In the genomic region with DNA sequence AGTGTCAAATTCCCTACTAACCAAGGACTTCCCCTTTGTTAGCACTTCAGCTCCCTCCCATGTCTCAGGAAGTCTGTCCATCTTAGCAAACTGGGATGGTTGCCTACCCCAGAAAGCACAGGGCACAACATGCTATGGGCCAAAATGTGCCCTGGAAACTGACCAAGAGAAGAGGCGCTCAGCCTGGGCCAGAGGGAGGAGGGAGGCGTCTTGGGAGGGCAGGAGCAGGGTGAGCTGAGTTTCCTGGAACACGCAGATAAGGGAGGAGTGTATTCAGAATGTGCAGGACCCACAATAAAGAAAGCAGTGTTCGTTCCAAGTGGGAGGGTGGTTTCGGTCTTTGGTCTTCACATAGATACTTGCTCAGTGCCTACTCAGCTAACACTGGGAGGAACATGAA, we compare ENCODE assay signal across 9 mouse cellular contexts. TPM values are rescaled to one million over a fixed set of nuclear protein-coding genes. Genes with fewer than 3 reads are reported as not detected.
DNase-seq lines count a peak whose midpoint lies in the region; ATAC-seq and TF ChIP-seq lines count a peak whose summit lies in the region.
"Had no signal": no experiment of that assay in that cellular context is flagged by ENCODE, and none has a peak within 500 bp of the region (broad histone marks: within the 10 kb centered on the region; RNA-seq: fewer than 3 reads in every experiment).

No protein-coding gene starts in this region.

- peaks cover 9% of the 10 kb centered on the region for H3K4me1 ChIP-seq in hindbrain, postnatal 0 days (ENCODE audit: insufficient read depth, low read length)
- H3K4me1 ChIP-seq in hindbrain, embryonic 11.5 days (replicated peaks; ENCODE audit: control insufficient read depth, insufficient read depth, low read length), result peaks cover 4% of the 10 kb centered on the region
- peaks cover 6% of the 10 kb centered on the region for H3K4me1 ChIP-seq in hindbrain, embryonic 14.5 days (replicated peaks; ENCODE audit: control insufficient read depth, insufficient read depth, low read length)

- no peak overlapping the region for H3K4me3 ChIP-seq in hindbrain, postnatal 0 days (ENCODE audit: low read length)
- H3K4me3 ChIP-seq in hindbrain, embryonic 11.5 days (ENCODE audit: low read depth, low read length), result no peak overlapping the region
- H3K4me3 ChIP-seq in hindbrain, embryonic 14.5 days (replicated peaks; ENCODE audit: low read length), result no peak overlapping the region

- DNase-seq in hindbrain, postnatal 0 days (ENCODE audit: low spot score), result peak; percentile 46
- no peak for DNase-seq in hindbrain, embryonic 11.5 days (ENCODE audit: low spot score)
- peak; percentile 55 for DNase-seq in brain, adult 2 months (ENCODE audit: low read depth, low spot score)
- peak; percentile 80 for DNase-seq in gastrocnemius, postnatal 25 days
- no peak for DNase-seq in layer of hippocampus, adult 18-20 months (ENCODE audit: low spot score in 2 of 2)
- no peak for DNase-seq in hindbrain, embryonic 14.5 days (ENCODE audit: low spot score)
- no peak for DNase-seq in thymus, postnatal 10 days (ENCODE audit: low spot score in 2 of 2)

- no peak overlapping the region for H3K4me2 ChIP-seq in hindbrain, postnatal 0 days (ENCODE audit: low read depth, low read length)
- no peak overlapping the region for H3K4me2 ChIP-seq in hindbrain, embryonic 11.5 days (replicated peaks; ENCODE audit: low read depth, low read length)
- H3K4me2 ChIP-seq in hindbrain, embryonic 14.5 days (replicated peaks), result no peak overlapping the region

- no peaks in the 10 kb centered on the region for H3K9me3 ChIP-seq in hindbrain, postnatal 0 days (ENCODE audit: low read length)
- H3K9me3 ChIP-seq in hindbrain, embryonic 11.5 days (ENCODE audit: control insufficient read depth, low read length), result no peaks in the 10 kb centered on the region
- no peaks in the 10 kb centered on the region for H3K9me3 ChIP-seq in hindbrain, embryonic 14.5 days (ENCODE audit: control insufficient read depth, low read length)

- TF ChIP-seq CTCF in hindbrain, postnatal 0 days (IDR thresholded peaks at IDR 0.05; ENCODE audit: low read depth), result no peak

- no peak overlapping the region for H3K27ac ChIP-seq in hindbrain, postnatal 0 days
- H3K27ac ChIP-seq in hindbrain, embryonic 11.5 days (ENCODE audit: low read depth, low read length), result no peak overlapping the region
- no peak overlapping the region for H3K27ac ChIP-seq in hindbrain, embryonic 14.5 days
- H3K27ac ChIP-seq: macrophage had no signal

- no peaks in the 10 kb centered on the region for H3K27me3 ChIP-seq in hindbrain, postnatal 0 days (ENCODE audit: insufficient read depth, low read length)
- no peaks in the 10 kb centered on the region for H3K27me3 ChIP-seq in hindbrain, embryonic 11.5 days (ENCODE audit: control insufficient read depth, insufficient read depth, low read length)
- no peaks in the 10 kb centered on the region for H3K27me3 ChIP-seq in hindbrain, embryonic 14.5 days (ENCODE audit: control insufficient read depth, insufficient read depth, low read length)

- ATAC-seq in hindbrain, postnatal 0 days, result peak; percentile 45; the same call in 1 of the 2 replicates
- no peak for ATAC-seq in hindbrain, embryonic 11.5 days (ENCODE audit: low FRiP score)
- peak; percentile 69 for ATAC-seq in megakaryocyte progenitor cell, adult 5-6 weeks (replicated peaks; ENCODE audit: poor library complexity)
- no peak for ATAC-seq in hindbrain, embryonic 14.5 days (ENCODE audit: low FRiP score)

- H3K36me3 ChIP-seq in hindbrain, postnatal 0 days (ENCODE audit: insufficient read depth, low read length), result peaks cover 44% of the 10 kb centered on the region
- H3K36me3 ChIP-seq in hindbrain, embryonic 11.5 days (ENCODE audit: control insufficient read depth, insufficient read depth, low read length), result 0 out of 2 replicates have a peak, but pooled peaks cover 9% of the 10 kb centered on the region
- H3K36me3 ChIP-seq in hindbrain, embryonic 14.5 days (replicated peaks; ENCODE audit: control insufficient read depth, insufficient read depth), result peaks cover 72% of the 10 kb centered on the region

- H3K9ac ChIP-seq in hindbrain, postnatal 0 days (replicated peaks; ENCODE audit: low read length), result no peak overlapping the region
- H3K9ac ChIP-seq in hindbrain, embryonic 11.5 days (ENCODE audit: low read depth, low read length), result no peak overlapping the region
- H3K9ac ChIP-seq in hindbrain, embryonic 14.5 days, result no peak overlapping the region

- 69% methylated on average over 5 of the region's 5 CpGs for WGBS in hindbrain, postnatal 0 days
- WGBS in hindbrain, embryonic 11.5 days, result 86% methylated on average over 5 of the region's 5 CpGs
- 96% methylated on average over 5 of the region's 5 CpGs for WGBS in hindbrain, embryonic 14.5 days

RNA-seq across cellular contexts. Expression of gene Mpi, which starts 5.3 kb away (rescaled TPM):
- total RNA-seq in hindbrain, postnatal 0 days (2014; rRNA removed), result 67.9 and 78.6 TPM in 2 replicates
- 61.5 and 64.6 TPM in 2 replicates for polyA plus RNA-seq in hindbrain, postnatal 0 days (2015; fragmentation: Nextera tagmentation; extraction: Ambion mirVana)
- polyA plus RNA-seq in hindbrain, embryonic 11.5 days (2014; fragmentation: Nextera tagmentation; extraction: Ambion mirVana), result 50.0 and 52.7 TPM in 2 replicates
- total RNA-seq in gastrocnemius, postnatal 25 days (2021), result 10 to 100 TPM; 75.1 to 87.6 TPM
- 15.5 and 21.5 TPM in 2 replicates for total RNA-seq in megakaryocyte progenitor cell, adult 5-6 weeks (2015)
- total RNA-seq in megakaryocyte progenitor cell, adult 5-6 weeks (2017), result 14.0 and 17.2 TPM in 2 replicates
- 10 to 100 TPM; 68.8 to 70.9 TPM for total RNA-seq in layer of hippocampus, adult 18-20 months (2021)
- polyA plus RNA-seq in hindbrain, embryonic 14.5 days (2014; fragmentation: Nextera tagmentation; extraction: Ambion mirVana), result 54.7 and 60.0 TPM in 2 replicates

RNA-seq across cellular contexts. Expression of gene Fam219b, which starts 10.0 kb away (rescaled TPM):
- total RNA-seq in hindbrain, postnatal 0 days (2014; rRNA removed), result 14.6 and 21.5 TPM in 2 replicates
- 22.2 and 23.2 TPM in 2 replicates for polyA plus RNA-seq in hindbrain, postnatal 0 days (2015; fragmentation: Nextera tagmentation; extraction: Ambion mirVana)
- polyA plus RNA-seq in hindbrain, embryonic 11.5 days (2014; fragmentation: Nextera tagmentation; extraction: Ambion mirVana), result 14.9 and 17.7 TPM in 2 replicates
- 1 to 10 TPM; 3.3 to 5.6 TPM for total RNA-seq in gastrocnemius, postnatal 25 days (2021)
- total RNA-seq in megakaryocyte progenitor cell, adult 5-6 weeks (2015), result 4.5 and 6.9 TPM in 2 replicates
- 9.2 and 12.8 TPM in 2 replicates for total RNA-seq in megakaryocyte progenitor cell, adult 5-6 weeks (2017)
- total RNA-seq in layer of hippocampus, adult 18-20 months (2021), result 10 to 100 TPM; 16.5 to 24.3 TPM
- 21.2 and 23.1 TPM in 2 replicates for polyA plus RNA-seq in hindbrain, embryonic 14.5 days (2014; fragmentation: Nextera tagmentation; extraction: Ambion mirVana)

RNA-seq across cellular contexts. Expression of gene Scamp2, which starts 13.5 kb away (rescaled TPM):
- total RNA-seq in hindbrain, postnatal 0 days (2014; rRNA removed), result 50.5 and 53.1 TPM in 2 replicates
- 47.4 and 49.3 TPM in 2 replicates for polyA plus RNA-seq in hindbrain, postnatal 0 days (2015; fragmentation: Nextera tagmentation; extraction: Ambion mirVana)
- 57.6 and 57.8 TPM in 2 replicates for polyA plus RNA-seq in hindbrain, embryonic 11.5 days (2014; fragmentation: Nextera tagmentation; extraction: Ambion mirVana)
- 10 to 100 TPM; 31.3 to 36.9 TPM for total RNA-seq in gastrocnemius, postnatal 25 days (2021)
- total RNA-seq in megakaryocyte progenitor cell, adult 5-6 weeks (2015), result 71.1 and 73.2 TPM in 2 replicates
- total RNA-seq in megakaryocyte progenitor cell, adult 5-6 weeks (2017), result 26.2 and 28.2 TPM in 2 replicates
- total RNA-seq in layer of hippocampus, adult 18-20 months (2021), result 10 to 100 TPM; 24.2 to 24.9 TPM
- polyA plus RNA-seq in hindbrain, embryonic 14.5 days (2014; fragmentation: Nextera tagmentation; extraction: Ambion mirVana), result 44.0 and 45.0 TPM in 2 replicates

RNA-seq across cellular contexts. Expression of gene Cox5a, which starts 26.2 kb away (rescaled TPM):
- 212 and 237 TPM in 2 replicates for total RNA-seq in hindbrain, postnatal 0 days (2014; rRNA removed)
- 1,238 and 1,244 TPM in 2 replicates for polyA plus RNA-seq in hindbrain, postnatal 0 days (2015; fragmentation: Nextera tagmentation; extraction: Ambion mirVana)
- polyA plus RNA-seq in hindbrain, embryonic 11.5 days (2014; fragmentation: Nextera tagmentation; extraction: Ambion mirVana), result 702 and 724 TPM in 2 replicates
- total RNA-seq in gastrocnemius, postnatal 25 days (2021), result 1,000 to 10,000 TPM; 1,447 to 1,511 TPM
- 617 and 644 TPM in 2 replicates for total RNA-seq in megakaryocyte progenitor cell, adult 5-6 weeks (2015)
- total RNA-seq in megakaryocyte progenitor cell, adult 5-6 weeks (2017), result 85.1 and 114 TPM in 2 replicates
- total RNA-seq in layer of hippocampus, adult 18-20 months (2021), result 100 to 1,000 TPM; 372 to 373 TPM
- polyA plus RNA-seq in hindbrain, embryonic 14.5 days (2014; fragmentation: Nextera tagmentation; extraction: Ambion mirVana), result 956 and 1,017 TPM in 2 replicates

RNA-seq across cellular contexts. Expression of gene Ulk3, which starts 42.0 kb away (rescaled TPM):
- 21.1 and 27.3 TPM in 2 replicates for total RNA-seq in hindbrain, postnatal 0 days (2014; rRNA removed)
- polyA plus RNA-seq in hindbrain, postnatal 0 days (2015; fragmentation: Nextera tagmentation; extraction: Ambion mirVana), result 18.5 and 21.0 TPM in 2 replicates
- polyA plus RNA-seq in hindbrain, embryonic 11.5 days (2014; fragmentation: Nextera tagmentation; extraction: Ambion mirVana), result 5.2 and 8.6 TPM in 2 replicates
- 1 to 10 TPM; 3.8 to 4.0 TPM for total RNA-seq in gastrocnemius, postnatal 25 days (2021)
- total RNA-seq in megakaryocyte progenitor cell, adult 5-6 weeks (2015), result 4.0 and 4.6 TPM in 2 replicates
- total RNA-seq in megakaryocyte progenitor cell, adult 5-6 weeks (2017), result 1.8 and 2.9 TPM in 2 replicates
- 10 to 100 TPM; 24.0 to 32.2 TPM for total RNA-seq in layer of hippocampus, adult 18-20 months (2021)
- polyA plus RNA-seq in hindbrain, embryonic 14.5 days (2014; fragmentation: Nextera tagmentation; extraction: Ambion mirVana), result 18.7 and 19.4 TPM in 2 replicates

Comparison
In these comparisons a context has a peak if more than half of its experiments do, and no peak if none do; other contexts are left out.
1. ATAC-seq: peak in hindbrain, postnatal 0 days (single experiment) and megakaryocyte progenitor cell, adult 5-6 weeks (single experiment); none in hindbrain, embryonic 11.5 days (single experiment) and hindbrain, embryonic 14.5 days (single experiment).
2. DNase-seq: peak in hindbrain, postnatal 0 days (single experiment), brain, adult 2 months (single experiment) and gastrocnemius, postnatal 25 days (single experiment); none in hindbrain, embryonic 11.5 days (single experiment), layer of hippocampus, adult 18-20 months (0 of 2), hindbrain, embryonic 14.5 days (single experiment) and thymus, postnatal 10 days (0 of 2).